Mouse (Mus musculus) gastrocnemius, postnatal 36 days (tissue): ENCODE data around the gene Lpar3. TPM values are rescaled to one million over a fixed set of nuclear protein-coding genes. Genes with fewer than 3 reads are reported as not detected.

Experiments
- DNase-seq, 2 experiments: peaks; one replicate each; pipeline ENCODE4 v3.0.0; 2022
- intact Hi-C: fragments of 180-260 bp; cut with DNase I; formaldehyde crosslinking; loops from one replicate; pipeline ENCODE4 v1.15.1; 2025
- long read RNA-seq, 2 experiments: library from polyadenylated mRNA; stranded (forward); transcript quantifications; one replicate each; pipeline ENCODE4 v2.0.0; 2021
- total RNA-seq, 2 experiments: library from RNA; stranded (reverse); gene quantifications; 2 replicates each; pipeline ENCODE4 v1.2.3; 2021

The Lpar3 gene
- under 1 TPM in 1 of 2 experiments, not detected in 1; 0.17 TPM for total RNA-seq
- long read RNA-seq, experiment 1, result 0 reads
- long read RNA-seq, experiment 2, result 0 reads

DNA sequence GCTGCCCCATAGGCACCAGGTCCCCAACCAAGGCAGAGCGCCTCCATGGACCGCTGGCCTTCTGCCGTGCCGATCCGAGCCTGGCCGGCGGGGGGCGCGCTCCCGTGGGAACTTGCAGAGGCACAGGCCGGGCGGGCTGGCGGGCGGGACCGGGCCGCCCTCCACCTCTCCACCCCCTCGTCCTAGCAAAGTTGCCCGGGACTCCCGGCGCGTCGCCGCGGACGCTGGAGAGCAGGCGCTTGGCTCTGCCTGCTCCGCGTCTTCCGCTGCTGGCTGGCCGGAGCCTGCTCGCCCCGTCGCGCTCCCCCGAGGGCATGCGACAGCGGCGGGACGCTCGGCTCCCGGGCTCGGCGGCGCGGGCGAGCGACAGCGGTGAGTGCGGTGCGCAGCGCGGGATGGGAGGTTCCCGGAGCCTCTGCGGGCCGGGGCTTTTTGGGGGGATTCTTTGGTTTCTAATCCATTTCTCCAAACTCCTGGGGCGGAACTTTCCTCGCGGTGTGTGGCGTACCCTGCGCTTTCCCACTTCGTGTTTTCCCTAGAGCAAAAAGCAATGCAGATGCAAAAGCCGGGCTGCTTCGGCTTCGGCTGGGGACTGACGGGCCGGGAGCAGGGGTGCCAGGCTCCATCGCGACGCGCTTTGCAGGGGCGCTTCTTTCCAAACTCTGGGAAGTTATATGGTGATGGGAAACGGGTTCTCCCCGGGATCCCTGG, at the start of gene Lpar3:
Gene Lpar3 (plus strand): TSS at position 188 of the 711 bp plus-strand sequence.
- intact Hi-C loops, result no loop called here
- DNase-seq, result peak; percentile 40 to 45

DNA sequence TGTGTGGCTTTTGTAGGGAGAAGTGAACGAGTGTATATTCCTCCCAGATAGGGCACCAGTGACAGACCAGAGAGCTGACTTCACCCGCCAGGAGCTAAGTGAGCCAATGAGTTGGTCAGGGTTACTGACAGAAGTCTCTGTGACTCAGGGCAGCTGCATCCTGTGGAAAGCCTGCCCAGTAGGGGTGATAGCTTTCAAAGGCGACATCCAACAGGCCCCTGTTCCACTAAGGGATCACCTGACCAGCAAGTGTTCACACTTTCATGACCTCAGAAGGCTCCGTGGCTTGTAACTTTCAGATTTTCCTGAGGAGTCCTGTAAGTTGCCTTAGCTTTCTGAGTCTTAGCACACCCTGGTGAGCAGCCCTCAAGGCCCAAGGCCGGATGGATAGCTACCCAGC, 47.7 kb upstream of the Lpar3 start:
- intact Hi-C loops, result loop anchor here (5.0 kb wide), 1 partner anchor 221 kb away; no protein-coding TSS in a partner anchor
- no peak for DNase-seq

DNA sequence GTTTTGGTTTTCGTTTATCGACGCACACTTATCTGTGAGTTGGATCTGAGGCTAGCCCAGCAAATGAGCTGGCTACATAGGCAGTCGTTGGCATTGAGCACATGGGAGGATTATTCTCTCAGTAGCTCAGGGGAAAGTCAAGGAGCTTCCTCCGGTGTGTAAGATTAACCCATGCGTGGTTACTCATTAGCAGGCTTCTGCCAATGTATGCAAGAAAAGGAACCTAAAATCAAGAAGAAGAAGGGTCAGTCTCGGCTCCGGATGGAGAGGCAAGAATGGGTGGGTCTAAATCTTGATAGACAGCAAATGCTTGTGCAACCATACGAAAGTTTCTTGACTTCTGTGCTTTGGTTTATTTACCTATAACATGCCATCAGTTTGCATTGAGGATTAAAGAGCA, 46.5 kb upstream of the Lpar3 start:
- intact Hi-C loops, result loop anchor here (5.0 kb wide), 1 partner anchor 222 kb away; no protein-coding TSS in a partner anchor
- DNase-seq, result no peak

GRCm38 (mm10) chr3:146177295-146177694, 43.5 kb upstream of the Lpar3 start:
- intact Hi-C loops, result loop anchor here (2.0 kb wide), 1 partner anchor 118 kb away; no protein-coding TSS in a partner anchor
- DNase-seq, result no peak

- intact Hi-C loops, result loop anchor here (2.0 kb wide), 1 partner anchor 119 kb away; no protein-coding TSS in a partner anchor
- DNase-seq, result peak; percentile 58 to 73
These were observed 42.8 kb upstream of the Lpar3 start for GRCm38 (mm10) chr3:146177748-146178582.

DNA sequence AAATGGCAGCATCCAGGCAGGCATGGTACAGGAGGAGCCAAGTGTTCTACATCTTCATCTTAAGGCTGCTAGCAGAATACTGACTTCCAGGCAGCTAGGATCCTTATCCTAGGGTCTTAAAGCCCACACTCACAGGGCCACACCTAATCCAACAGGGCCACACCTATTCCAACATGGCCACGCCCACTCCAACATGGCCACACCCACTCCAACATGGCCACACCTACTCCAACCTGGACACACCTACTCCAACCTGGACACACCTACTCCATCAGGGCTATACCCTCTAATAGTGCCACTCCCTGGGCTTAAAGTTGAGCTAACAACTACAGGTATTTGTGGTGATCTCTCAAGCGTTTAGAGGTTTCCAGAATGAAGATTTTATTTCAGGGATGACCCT, 40.4 kb upstream of the Lpar3 start:
- no peak for DNase-seq

DNA sequence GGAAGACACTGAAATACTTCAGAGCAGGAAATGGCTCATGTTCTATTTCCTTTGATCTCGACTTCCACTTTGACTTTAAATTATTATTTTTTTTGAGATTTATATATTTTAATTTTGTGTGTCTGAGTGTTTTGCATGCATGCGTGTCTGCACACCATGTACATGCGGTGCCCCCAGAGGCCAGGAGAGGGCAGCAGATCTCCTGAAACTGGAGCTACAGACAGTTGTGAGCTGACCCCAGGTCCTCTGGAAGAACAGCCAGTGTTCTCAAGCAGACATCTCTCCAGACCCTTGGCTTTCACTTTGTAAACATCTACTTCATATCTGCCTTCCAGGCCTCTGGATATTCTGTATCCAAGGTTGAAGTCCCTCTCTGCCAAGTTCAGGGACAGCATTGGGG, 39.8 kb upstream of the Lpar3 start:
- intact Hi-C loops, result loop anchor here (5.0 kb wide), 1 partner anchor 239 kb away; no protein-coding TSS in a partner anchor
- no peak for DNase-seq

More for the DNA sequence above, 40.4 kb upstream of the Lpar3 start:
- intact Hi-C loops, result loop anchor here (5.0 kb wide), 1 partner anchor 238 kb away; no protein-coding TSS in a partner anchor

GRCm38 (mm10) chr3:146184992-146185657, 35.6 kb upstream of the Lpar3 start:
- peak in 1 of 2 experiments; percentile 24 for DNase-seq
- intact Hi-C loops, result loop anchor here (5.0 kb wide), 2 partner anchors 142 to 243 kb away; no protein-coding TSS in a partner anchor

GRCm38 (mm10) chr3:146186033-146186432, 34.7 kb upstream of the Lpar3 start:
- DNase-seq, result no peak
- intact Hi-C loops, result loop anchor here (5.0 kb wide), 1 partner anchor 141 kb away; no protein-coding TSS in a partner anchor

DNA sequence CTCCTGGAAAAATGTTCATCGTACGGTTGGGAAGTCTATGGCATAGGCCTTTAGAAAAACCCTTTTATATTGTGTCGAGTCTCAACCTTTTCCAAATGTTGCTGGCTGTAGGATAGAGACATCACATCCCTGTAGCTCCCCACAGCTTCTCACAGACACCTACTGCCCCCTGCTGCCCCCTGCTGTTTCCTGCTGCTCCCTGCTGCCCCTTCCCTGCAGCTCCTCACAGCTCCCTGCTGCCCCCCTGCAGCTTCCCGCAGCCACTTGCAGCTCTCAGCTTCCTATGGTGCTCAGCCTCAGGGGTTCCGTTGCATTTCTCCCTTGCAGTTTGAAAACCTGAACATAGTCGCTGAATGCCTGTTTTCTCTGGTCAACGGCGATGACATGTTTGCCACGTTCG, 30.8 kb upstream of the Lpar3 start:
- intact Hi-C loops, result loop anchor here (5.0 kb wide), 1 partner anchor 137 kb away; no protein-coding TSS in a partner anchor
- DNase-seq, result no peak

DNA sequence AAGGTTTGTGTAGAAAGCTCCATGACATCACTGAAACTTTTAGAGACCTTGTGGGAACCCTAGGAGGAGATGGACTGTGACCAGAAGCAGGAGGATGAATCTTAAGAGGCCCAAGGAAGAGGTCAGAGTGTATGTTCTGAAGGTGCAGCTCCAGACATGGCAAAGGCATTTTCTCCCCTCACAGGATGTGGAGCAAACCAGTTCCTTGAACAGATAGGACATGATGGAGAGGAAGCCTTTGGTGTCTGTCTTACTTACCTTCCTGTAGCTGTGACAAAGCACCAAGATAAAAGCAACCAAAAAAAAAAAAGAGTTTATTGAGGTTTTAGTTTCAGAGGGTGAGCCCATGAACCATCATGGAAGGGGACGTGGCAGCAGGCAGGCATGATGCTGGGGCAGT, 28.3 kb upstream of the Lpar3 start:
- DNase-seq, result no peak
- intact Hi-C loops, result no loop called here

- intact Hi-C loops, result no loop called here
- DNase-seq, result no peak
These were observed 25.6 kb upstream of the Lpar3 start for GRCm38 (mm10) chr3:146195153-146195552.

DNA sequence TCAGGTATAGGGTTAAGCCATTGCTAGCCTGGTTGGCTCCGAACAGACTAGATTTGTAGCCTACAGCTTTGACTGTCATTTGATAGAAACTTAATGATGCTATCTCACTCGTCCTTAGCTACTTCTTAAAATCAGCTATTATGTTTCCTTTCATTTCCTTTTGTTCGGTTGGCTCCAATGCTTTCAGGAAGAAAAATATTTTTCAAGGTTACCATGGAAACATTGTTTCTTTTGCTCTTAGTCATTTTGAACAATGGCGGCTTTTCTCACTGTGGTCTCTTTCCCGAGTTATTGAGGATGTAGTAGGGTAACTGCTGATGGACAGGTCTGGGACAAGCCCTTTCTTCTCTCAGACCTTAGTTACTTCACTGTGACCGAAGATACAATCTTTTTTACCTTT, 24.5 kb upstream of the Lpar3 start:
- intact Hi-C loops, result no loop called here
- DNase-seq, result no peak

DNA sequence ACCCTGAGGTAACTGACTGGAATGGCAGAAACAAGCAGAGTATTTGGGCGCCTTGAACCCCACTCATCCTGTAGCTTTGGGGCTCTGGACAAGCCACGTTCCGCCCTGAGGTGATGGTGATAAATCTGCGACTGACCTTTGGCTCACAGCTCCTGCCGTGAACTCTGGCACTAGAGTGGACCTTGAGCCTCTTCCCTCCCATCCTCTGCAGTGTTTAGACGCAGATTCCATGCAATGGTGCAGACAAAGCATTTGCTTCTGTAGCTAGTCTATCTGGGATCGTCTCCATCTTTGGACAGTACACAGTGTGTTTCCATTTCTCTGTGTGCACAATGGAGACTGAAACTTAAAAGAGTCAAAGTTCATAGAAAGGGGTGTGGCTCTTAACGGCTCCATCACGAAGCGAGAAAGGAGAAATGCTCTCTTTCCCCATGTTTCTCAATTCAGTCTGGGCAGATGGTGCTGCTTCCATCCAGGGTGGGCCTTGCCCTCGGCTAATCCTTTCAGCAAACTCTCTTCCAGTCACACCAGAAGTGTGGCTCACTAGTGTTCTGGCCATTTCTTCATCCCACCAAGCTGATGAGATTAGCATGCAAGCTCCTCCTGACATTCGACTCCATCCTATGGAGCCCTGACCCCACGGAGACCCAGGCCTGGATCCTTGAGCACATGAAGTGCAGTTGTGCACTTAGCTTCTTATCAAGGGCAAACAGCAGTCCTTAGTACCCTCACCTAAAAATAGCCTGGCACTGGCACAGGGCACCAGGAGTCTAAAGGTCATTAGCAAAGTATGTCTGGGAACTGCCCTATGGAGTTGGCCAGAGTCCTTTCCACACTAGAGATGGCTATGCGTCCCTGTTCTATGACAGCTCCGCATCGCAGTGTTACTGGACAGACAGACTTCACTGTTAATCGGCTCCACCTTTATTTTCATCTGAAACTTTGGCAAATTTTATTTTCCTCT, 23.7 kb upstream of the Lpar3 start:
- DNase-seq, result no peak
- intact Hi-C loops, result no loop called here

GRCm38 (mm10) chr3:146197785-146198184, 23.0 kb upstream of the Lpar3 start:
- intact Hi-C loops, result no loop called here
- no peak for DNase-seq

GRCm38 (mm10) chr3:146198803-146199481, 21.8 kb upstream of the Lpar3 start:
- intact Hi-C loops, result no loop called here
- DNase-seq, result no peak

GRCm38 (mm10) chr3:146199486-146199885, 21.3 kb upstream of the Lpar3 start:
- no peak for DNase-seq
- intact Hi-C loops, result no loop called here

GRCm38 (mm10) chr3:146204375-146204774, 16.4 kb upstream of the Lpar3 start:
- intact Hi-C loops, result no loop called here
- DNase-seq, result no peak

DNA sequence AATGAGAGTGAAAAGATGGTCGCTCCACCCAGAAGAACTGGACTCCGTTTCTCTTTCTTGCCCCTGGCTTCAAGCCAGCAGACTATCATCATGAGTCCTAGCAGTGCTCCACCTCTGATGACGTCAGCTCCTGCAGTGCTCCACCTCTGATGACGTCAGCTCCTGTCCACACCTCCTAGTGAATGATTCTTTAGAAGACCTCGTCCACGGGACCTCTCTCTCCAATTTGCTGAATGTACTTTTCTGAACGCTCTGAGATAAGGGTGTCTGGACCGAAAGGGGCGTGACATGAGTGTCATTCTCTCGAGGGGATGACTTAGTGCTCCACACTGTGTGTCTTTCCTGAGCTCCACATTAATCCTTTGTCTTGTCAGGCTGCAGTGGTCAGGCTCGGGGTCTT, 15.5 kb upstream of the Lpar3 start:
- no peak for DNase-seq
- intact Hi-C loops, result no loop called here
